Mouse (Mus musculus) midbrain, embryonic 10.5 days (tissue): ENCODE data around the gene Selenok. TPM values are rescaled to one million over a fixed set of nuclear protein-coding genes. Genes with fewer than 3 reads are reported as not detected.

Experiments used
- DNase-seq: peaks from one replicate; pipeline ENCODE4 v3.0.0-alpha.2; 2017; ENCODE audit warnings: low spot score
- H3K27ac ChIP-seq: fragments of 300-500 bp; sonication (generic); replicated peaks from 2 replicates; pipeline ENCODE4 v1.5.1; 2016; ENCODE audit warnings: mild to moderate bottlenecking
- H3K27me3 ChIP-seq: fragments of 300-500 bp; sonication (generic); 2 replicates; pipeline ENCODE4 v1.6.1; 2016; ENCODE audit warnings: low read depth, mild to moderate bottlenecking; ENCODE audit not compliant: poor library complexity, severe bottlenecking
- H3K36me3 ChIP-seq: fragments of 300-500 bp; sonication (generic); 2 replicates; pipeline ENCODE4 v1.6.1; 2016; ENCODE audit warnings: mild to moderate bottlenecking, moderate library complexity
- H3K4me1 ChIP-seq: fragments of 300-500 bp; sonication (generic); 2 replicates; pipeline ENCODE4 v1.6.1; 2016
- H3K4me3 ChIP-seq: fragments of 300-500 bp; sonication (generic); 2 replicates; pipeline ENCODE4 v1.5.1; 2016; ENCODE audit warnings: mild to moderate bottlenecking, moderate library complexity
- H3K9me3 ChIP-seq: fragments of 300-500 bp; sonication (generic); replicated peaks from 2 replicates; pipeline ENCODE4 v1.6.1; 2016; ENCODE audit warnings: mild to moderate bottlenecking
- WGBS: fragments of 180-500 bp; shearing (Covaris S2); methylation state at CpG from one replicate; pipeline ENCODE4 v1.1.7; 2016; 5-methylcytosine and 5-hydroxymethylcytosine counted together
- polyA plus RNA-seq: library from polyadenylated mRNA; unstranded; fragments of >200 nt; fragmentation: Nextera tagmentation; extraction: Ambion mirVana; gene quantifications from 2 replicates; pipeline ENCODE4 v1.2.1, GENCODE M21; 2016

The Selenok gene
- polyA plus RNA-seq, 1 experiment from 2014 or later: 298 TPM

- peaks cover 71% of the 10 kb centered on the region for H3K36me3 ChIP-seq
- peaks cover 11% of the 10 kb centered on the region for H3K4me1 ChIP-seq
- WGBS: 94% methylated on average over 6 of the region's 6 CpGs
- H3K27ac ChIP-seq: no peak overlapping the region
- peaks cover 5% of the 10 kb centered on the region; the same call in 1 of the 2 replicates for H3K9me3 ChIP-seq
- H3K4me3 ChIP-seq: no peak overlapping the region
- no peak for DNase-seq
- H3K27me3 ChIP-seq: no peaks in the 10 kb centered on the region
Observed at GRCm38 (mm10) chr14:29976927-29977326, 8.8 kb downstream of the Selenok start.

DNA sequence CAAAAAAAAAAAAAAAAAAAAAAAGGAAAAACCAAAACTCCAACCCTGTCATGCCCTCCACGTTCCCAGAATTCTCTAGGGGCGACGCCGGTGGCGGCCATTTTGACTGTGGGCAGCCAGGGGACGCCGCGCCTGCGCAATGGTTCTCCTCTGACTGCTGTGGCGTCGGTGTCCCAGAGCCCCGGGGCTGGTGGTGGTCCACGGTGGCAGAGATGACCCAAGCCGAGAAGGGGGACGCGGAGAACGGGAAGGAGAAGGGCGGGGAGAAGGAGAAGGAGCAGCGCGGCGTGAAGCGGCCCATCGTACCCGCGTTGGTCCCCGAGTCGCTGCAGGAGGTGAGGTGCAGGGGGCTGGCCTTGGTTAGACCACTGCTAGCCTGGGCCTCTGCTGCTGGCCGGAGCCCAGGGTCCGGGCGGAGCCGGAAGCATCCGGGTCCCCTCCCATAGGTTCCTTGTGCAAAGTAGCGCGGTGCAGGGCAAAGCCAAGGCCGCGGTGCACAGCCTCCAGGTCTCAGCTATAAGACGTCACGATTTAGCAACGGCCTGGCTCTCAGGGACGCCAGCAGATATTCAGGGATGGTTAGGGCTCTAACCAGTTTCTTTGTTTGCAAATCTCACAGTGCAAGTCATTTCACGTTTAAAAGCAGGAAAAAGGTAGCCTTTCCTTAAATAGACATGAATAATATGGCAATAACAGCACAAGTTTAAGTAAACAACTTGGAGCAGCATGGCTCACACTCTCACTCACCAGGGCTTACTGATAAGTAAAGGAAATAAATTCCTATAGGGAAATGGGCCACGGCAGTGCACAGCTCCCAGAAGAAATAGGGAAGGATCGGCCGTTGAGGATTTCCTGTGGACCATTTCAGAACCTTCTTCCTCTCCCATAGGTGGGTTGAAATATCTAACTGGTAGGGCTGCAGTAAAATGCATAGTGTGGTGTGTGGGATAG, 10.4 kb downstream of the Selenok start, which contains the start of gene Actr8:
Gene Actr8 (plus strand): TSS at position 84 of the 951 bp plus-strand sequence.
- Histone ChIP-seq H3K9me3 (peaks cover 5% of the 10 kb centered on the region; the same call in 1 of the 2 replicates), H3K36me3 (peaks cover 71% of the 10 kb centered on the region), H3K4me3 (peak within 1 kb of the TSS; percentile 83), H3K27ac (peak within 1 kb of the TSS; percentile 96), H3K27me3 (no peaks in the 10 kb centered on the region), H3K4me1 (peaks cover 11% of the 10 kb centered on the region)
- DNase-seq: peak; percentile 94
- 4% methylated on average over 44 of the region's 44 CpGs for WGBS

- no peak for DNase-seq
- Histone ChIP-seq H3K27me3 (no peaks in the 10 kb centered on the region), H3K36me3 (peaks cover 71% of the 10 kb centered on the region), H3K4me3 (no peak overlapping the region), H3K9me3 (peaks cover 5% of the 10 kb centered on the region; the same call in 1 of the 2 replicates), H3K27ac (no peak overlapping the region), H3K4me1 (peaks cover 11% of the 10 kb centered on the region)
- 96% methylated on average over 10 of the region's 10 CpGs for WGBS
Observed at GRCm38 (mm10) chr14:29980447-29981205, 12.5 kb downstream of the Selenok start.

- WGBS: 96% methylated on average over 4 of the region's 4 CpGs
- Histone ChIP-seq H3K27me3 (no peaks in the 10 kb centered on the region), H3K9me3 (no peaks in the 10 kb centered on the region; the same call in 1 of the 2 replicates), H3K27ac (no peak overlapping the region), H3K4me1 (no peaks in the 10 kb centered on the region), H3K36me3 (peaks cover 100% of the 10 kb centered on the region), H3K4me3 (no peak overlapping the region)
- DNase-seq: no peak
Observed at GRCm38 (mm10) chr14:29986096-29986495, 18.0 kb downstream of the Selenok start.

DNA sequence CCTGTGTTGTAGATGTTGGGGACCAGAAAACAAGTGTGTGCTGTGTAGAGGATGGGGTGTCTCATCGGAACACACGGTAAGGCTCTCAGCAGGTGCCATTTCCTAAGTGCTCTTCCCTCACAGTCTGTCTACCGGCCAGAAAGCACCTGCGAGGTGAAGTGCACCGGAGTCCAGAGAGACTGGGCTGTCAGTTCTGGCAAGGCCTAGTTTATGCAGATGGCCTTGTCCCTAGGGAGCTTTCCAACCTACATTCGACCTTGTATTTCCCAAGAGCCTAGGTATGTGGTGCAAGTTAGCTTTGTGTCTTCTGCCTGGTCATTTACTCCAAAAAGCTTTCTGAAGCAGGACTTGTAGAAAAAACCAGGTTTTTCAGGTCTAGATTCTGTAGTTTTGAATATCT, 19.2 kb downstream of the Selenok start:
- no peak overlapping the region for H3K27ac ChIP-seq
- 94% methylated on average over 6 of the region's 6 CpGs for WGBS
- H3K9me3 ChIP-seq: no peaks in the 10 kb centered on the region
- DNase-seq: no peak
- H3K36me3 ChIP-seq: peaks cover 100% of the 10 kb centered on the region
- no peak overlapping the region for H3K4me3 ChIP-seq
- no peaks in the 10 kb centered on the region for H3K27me3 ChIP-seq
- H3K4me1 ChIP-seq: no peaks in the 10 kb centered on the region

GRCm38 (mm10) chr14:29987739-29988138, 19.6 kb downstream of the Selenok start:
- no peaks in the 10 kb centered on the region for H3K9me3 ChIP-seq
- no peak overlapping the region for H3K27ac ChIP-seq
- H3K27me3 ChIP-seq: no peaks in the 10 kb centered on the region
- no peak for DNase-seq
- H3K4me3 ChIP-seq: no peak overlapping the region
- H3K4me1 ChIP-seq: no peaks in the 10 kb centered on the region
- WGBS: 94% methylated on average over 9 of the region's 9 CpGs
- peaks cover 100% of the 10 kb centered on the region for H3K36me3 ChIP-seq

GRCm38 (mm10) chr14:29988337-29988736, 20.2 kb downstream of the Selenok start:
- DNase-seq: no peak
- Histone ChIP-seq H3K27me3 (no peaks in the 10 kb centered on the region), H3K27ac (no peak overlapping the region), H3K36me3 (peaks cover 100% of the 10 kb centered on the region), H3K9me3 (no peaks in the 10 kb centered on the region), H3K4me1 (no peaks in the 10 kb centered on the region), H3K4me3 (no peak overlapping the region)
- 97% methylated on average over 4 of the region's 4 CpGs for WGBS

GRCm38 (mm10) chr14:29994976-29995375, 26.9 kb downstream of the Selenok start:
- DNase-seq: no peak
- Histone ChIP-seq H3K9me3 (no peaks in the 10 kb centered on the region), H3K27ac (no peak overlapping the region), H3K4me3 (no peak overlapping the region), H3K27me3 (no peaks in the 10 kb centered on the region), H3K4me1 (no peaks in the 10 kb centered on the region), H3K36me3 (peaks cover 86% of the 10 kb centered on the region)
- WGBS: 79% methylated on average over 4 of the region's 4 CpGs

DNA sequence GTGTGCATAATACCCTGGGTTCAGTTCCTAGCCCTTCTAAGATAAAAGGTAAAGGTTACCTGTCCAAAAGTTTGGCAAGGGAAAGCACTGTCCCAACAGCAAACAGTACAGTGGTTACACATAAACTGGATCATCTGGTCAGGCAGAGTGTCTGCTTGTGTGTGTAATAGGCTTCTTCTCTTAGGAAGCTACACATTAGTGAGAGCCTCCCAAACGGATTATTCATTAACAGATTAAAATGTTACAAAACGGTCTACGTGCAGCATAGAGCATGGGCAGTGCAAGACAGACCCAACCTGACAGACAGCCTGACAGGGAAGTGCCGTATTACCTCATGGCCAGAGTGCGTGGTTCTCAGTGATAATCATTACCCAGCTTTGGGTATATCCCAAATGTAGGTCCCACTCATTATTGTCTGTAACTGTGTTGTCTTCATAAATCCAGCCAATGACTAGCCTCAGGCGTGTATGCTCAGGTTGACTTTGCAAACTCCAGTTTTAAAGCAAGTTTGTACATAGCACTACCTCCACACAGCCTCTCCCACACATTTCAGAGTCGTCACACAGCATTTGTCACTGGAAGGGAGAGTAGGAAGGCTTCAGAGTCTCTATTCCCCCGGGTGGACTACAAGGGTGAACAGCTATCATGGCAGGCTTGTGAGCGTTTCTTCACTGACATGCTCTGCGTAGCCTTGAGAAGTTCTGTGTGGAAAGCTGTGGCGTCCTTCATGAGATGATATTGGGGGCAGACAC, 28.1 kb downstream of the Selenok start:
- WGBS: 92% methylated on average over 11 of the region's 11 CpGs
- Histone ChIP-seq H3K27ac (no peak overlapping the region), H3K27me3 (no peaks in the 10 kb centered on the region), H3K4me3 (no peak overlapping the region), H3K36me3 (peaks cover 74% of the 10 kb centered on the region), H3K4me1 (no peaks in the 10 kb centered on the region), H3K9me3 (no peaks in the 10 kb centered on the region)
- no peak for DNase-seq

DNA sequence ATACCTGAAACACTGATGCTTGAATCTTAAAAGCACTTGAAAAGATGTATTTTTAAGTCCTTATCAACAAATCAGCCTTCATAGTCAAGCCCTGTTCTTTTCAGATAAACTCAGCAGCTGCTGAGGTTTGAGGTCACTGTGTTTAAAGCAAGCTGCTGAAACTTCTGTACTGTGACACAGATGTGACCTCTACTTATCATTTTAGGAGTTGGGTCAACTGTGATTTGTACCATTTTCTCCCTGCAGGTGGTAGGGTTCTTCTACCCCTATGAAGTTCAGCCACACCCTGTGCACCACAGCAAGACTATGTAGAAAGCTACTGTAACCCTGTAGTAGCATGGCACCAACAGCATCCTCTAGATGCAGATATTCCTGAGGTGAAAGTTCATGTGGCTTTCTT, 29.2 kb downstream of the Selenok start:
- H3K36me3 ChIP-seq: peaks cover 62% of the 10 kb centered on the region
- DNase-seq: no peak
- no peak overlapping the region for H3K27ac ChIP-seq
- H3K4me1 ChIP-seq: no peaks in the 10 kb centered on the region
- no peaks in the 10 kb centered on the region for H3K27me3 ChIP-seq
- no peaks in the 10 kb centered on the region for H3K9me3 ChIP-seq
- no peak overlapping the region for H3K4me3 ChIP-seq

GRCm38 (mm10) chr14:29998747-29999474, 30.8 kb downstream of the Selenok start:
- H3K36me3 ChIP-seq: peaks cover 47% of the 10 kb centered on the region
- 87% methylated on average over 13 of the region's 13 CpGs for WGBS
- no peaks in the 10 kb centered on the region for H3K27me3 ChIP-seq
- DNase-seq: no peak
- H3K27ac ChIP-seq: no peak overlapping the region
- no peaks in the 10 kb centered on the region for H3K9me3 ChIP-seq
- H3K4me3 ChIP-seq: no peak overlapping the region
- no peaks in the 10 kb centered on the region for H3K4me1 ChIP-seq

GRCm38 (mm10) chr14:29999475-29999811, 31.3 kb downstream of the Selenok start:
- 92% methylated on average over 3 of the region's 3 CpGs for WGBS
- Histone ChIP-seq H3K27me3 (no peaks in the 10 kb centered on the region), H3K36me3 (peaks cover 41% of the 10 kb centered on the region), H3K4me1 (no peaks in the 10 kb centered on the region), H3K4me3 (no peak overlapping the region), H3K9me3 (no peaks in the 10 kb centered on the region), H3K27ac (no peak overlapping the region)
- no peak for DNase-seq
